Mouse (Mus musculus) kidney, postnatal 0 days (tissue): Measurements from ENCODE around the gene Grip1. TPM values are rescaled to one million over a fixed set of nuclear protein-coding genes. Genes with fewer than 3 reads are reported as not detected.

Source experiments
- ATAC-seq: fragments of 200-750 bp; cut with Nextera tagmentation; replicated peaks from 2 replicates; pipeline ENCODE4 v1.8.0; 2017; ENCODE audit warnings: low read depth, moderate number of reproducible peaks, moderate TSS enrichment, moderate library complexity; ENCODE audit not compliant: low FRiP score
- DNase-seq: peaks from one replicate; pipeline ENCODE4 v3.0.0-alpha.2; 2016; ENCODE audit warnings: low spot score
- H3K27ac ChIP-seq: fragments of 300-500 bp; sonication (generic); 2 replicates; pipeline ENCODE4 v1.5.1; 2014; ENCODE audit warnings: mild to moderate bottlenecking
- H3K27me3 ChIP-seq: fragments of 300-500 bp; sonication (generic); 2 replicates; pipeline ENCODE4 v1.6.1; 2014; ENCODE audit warnings: low read length, mixed read lengths; ENCODE audit not compliant: insufficient read depth
- H3K36me3 ChIP-seq: fragments of 300-500 bp; sonication (generic); 2 replicates; pipeline ENCODE4 v1.6.1; 2014; ENCODE audit warnings: low read length, mixed read lengths; ENCODE audit not compliant: insufficient read depth
- H3K4me1 ChIP-seq: fragments of 300-500 bp; sonication (generic); replicated peaks from 2 replicates; pipeline ENCODE4 v1.6.1; 2014; ENCODE audit warnings: antibody characterized with exemption, low read length, mixed read lengths; ENCODE audit not compliant: insufficient read depth
- H3K4me2 ChIP-seq: fragments of 300-500 bp; sonication (generic); 2 replicates; pipeline ENCODE4 v1.6.1; 2014; ENCODE audit warnings: mild to moderate bottlenecking, low read length, moderate library complexity, mixed read lengths
- H3K4me3 ChIP-seq: fragments of 300-500 bp; sonication (generic); replicated peaks from 2 replicates; pipeline ENCODE4 v1.5.1; 2014; ENCODE audit warnings: low read depth, low read length
- H3K9ac ChIP-seq: fragments of 300-500 bp; sonication (generic); 2 replicates; pipeline ENCODE4 v1.6.1; 2014; ENCODE audit warnings: low read depth, low read length
- H3K9me3 ChIP-seq: fragments of 300-500 bp; sonication (generic); replicated peaks from 2 replicates; pipeline ENCODE4 v1.6.1; 2016; ENCODE audit warnings: low read length, inconsistent platforms, mixed read lengths
- CTCF ChIP-seq: IDR thresholded peaks from 2 replicates; pipeline ENCODE4 v1.5.1; 2016; ENCODE audit warnings: antibody characterized with exemption, low read depth, mild to moderate bottlenecking, moderate library complexity
- WGBS: fragments of 180-500 bp; shearing (Covaris S2); extraction: QIAGEN DNeasy Blood & Tissue Kit; methylation state at CpG from one replicate; pipeline ENCODE4 v1.1.7; 2014; 5-methylcytosine and 5-hydroxymethylcytosine counted together
- polyA plus RNA-seq: library from polyadenylated mRNA; unstranded; fragments of >200 nt; fragmentation: Nextera tagmentation; extraction: Ambion mirVana; gene quantifications from 2 replicates; pipeline ENCODE4 v1.2.1, GENCODE M21; 2015

Grip1 gene
- polyA plus RNA-seq, 1 experiment from 2014 or later = 3.1 TPM

DNA sequence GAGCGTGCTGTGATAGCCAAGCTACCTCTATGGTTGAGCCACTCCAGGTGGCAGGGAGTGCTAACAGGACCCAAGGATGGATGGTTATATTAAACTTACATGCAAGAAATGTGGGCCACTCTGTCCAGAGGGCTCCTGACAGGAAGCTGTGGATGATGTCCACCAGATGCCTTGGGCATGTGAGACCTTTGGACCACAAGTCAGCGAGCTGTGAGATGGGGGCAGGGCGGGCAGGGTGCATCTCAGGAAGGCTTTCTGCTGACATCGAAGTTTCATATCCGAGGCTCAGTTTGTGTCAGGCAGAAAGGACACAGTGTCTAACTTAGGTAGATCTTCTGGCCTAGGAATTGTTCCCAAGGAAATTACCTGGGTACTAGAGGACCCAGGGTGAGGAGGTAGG is 362.4 kb downstream of the Grip1 start:
- Histone ChIP-seq H3K9ac (no peak overlapping the region), H3K4me1 (no peaks in the 10 kb centered on the region), H3K27ac (peak overlapping the region; percentile 71), H3K36me3 (no peaks in the 10 kb centered on the region), H3K4me3 (no peak overlapping the region), H3K27me3 (no peaks in the 10 kb centered on the region), H3K9me3 (no peaks in the 10 kb centered on the region), H3K4me2 (no peak overlapping the region)
- 64% methylated on average over 5 of the region's 5 CpGs for WGBS
- peak; percentile 88 for ATAC-seq
- DNase-seq = no peak
- TF ChIP-seq CTCF = no peak

DNA sequence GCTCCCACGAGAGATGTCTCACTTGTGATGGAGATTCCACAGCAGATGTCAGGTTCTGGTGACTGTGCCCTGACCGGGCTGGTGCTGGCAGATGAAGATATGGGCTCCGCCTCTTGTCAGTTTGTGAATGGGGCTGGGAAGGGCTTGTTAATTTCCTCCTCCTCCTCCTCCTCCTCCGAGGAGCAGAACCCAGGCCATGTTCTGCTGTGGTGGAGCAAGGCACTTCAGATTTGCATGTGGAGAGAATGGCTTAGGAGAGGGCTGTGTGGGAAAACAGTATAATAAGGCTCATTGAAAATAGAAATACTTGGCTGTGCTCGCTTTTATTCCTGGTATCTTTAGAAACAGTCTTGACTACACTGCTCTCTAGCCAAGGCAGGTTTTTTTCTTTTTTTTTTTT is 364.8 kb downstream of the Grip1 start:
- Histone ChIP-seq H3K4me1 (no peaks in the 10 kb centered on the region), H3K9me3 (no peaks in the 10 kb centered on the region), H3K36me3 (no peaks in the 10 kb centered on the region), H3K4me2 (no peak overlapping the region), H3K9ac (no peak overlapping the region), H3K27me3 (no peaks in the 10 kb centered on the region), H3K4me3 (no peak overlapping the region), H3K27ac (no peak overlapping the region)
- TF ChIP-seq CTCF = no peak
- ATAC-seq = no peak
- no peak for DNase-seq
- 63% methylated on average over 5 of the region's 5 CpGs for WGBS

DNA sequence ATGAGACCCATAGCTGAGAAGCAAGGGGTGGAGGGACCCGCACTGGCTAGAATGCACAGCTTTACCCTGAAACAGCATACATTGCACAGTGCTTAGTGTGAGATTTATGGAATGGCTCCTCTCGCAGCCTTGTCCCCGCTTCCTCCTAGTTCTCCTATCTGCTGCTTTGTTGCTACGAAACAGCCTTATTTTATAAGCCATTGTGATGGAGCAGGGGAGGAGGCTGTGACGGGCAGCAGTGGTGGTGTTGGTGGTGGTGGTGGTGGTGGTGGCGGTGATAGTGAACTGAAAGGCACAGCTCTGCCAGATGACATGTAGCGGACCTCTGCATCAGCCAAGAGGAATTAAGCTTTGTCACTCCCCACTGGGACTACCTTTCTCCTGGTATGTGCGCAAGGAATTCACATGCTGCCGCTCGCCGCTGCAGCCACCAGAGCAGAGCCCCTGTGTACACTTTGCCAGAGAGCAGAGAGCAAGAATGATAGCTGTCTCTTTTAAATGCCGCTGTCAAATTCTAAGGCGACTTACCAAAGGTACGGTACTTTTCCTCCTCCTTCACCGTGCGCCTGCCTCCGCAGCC is 365.6 kb downstream of the Grip1 start:
- Histone ChIP-seq H3K4me3 (0 out of 2 replicates have a peak overlapping the region, but pooled peaks have one; percentile 11), H3K27ac (no peak overlapping the region), H3K27me3 (no peaks in the 10 kb centered on the region), H3K4me2 (peak overlapping the region; percentile 42), H3K36me3 (no peaks in the 10 kb centered on the region), H3K9ac (no peak overlapping the region), H3K4me1 (no peaks in the 10 kb centered on the region), H3K9me3 (no peaks in the 10 kb centered on the region)
- 32% methylated on average over 17 of the region's 17 CpGs for WGBS
- no peak for ATAC-seq
- no peak for DNase-seq
- TF ChIP-seq CTCF = no peak

DNA sequence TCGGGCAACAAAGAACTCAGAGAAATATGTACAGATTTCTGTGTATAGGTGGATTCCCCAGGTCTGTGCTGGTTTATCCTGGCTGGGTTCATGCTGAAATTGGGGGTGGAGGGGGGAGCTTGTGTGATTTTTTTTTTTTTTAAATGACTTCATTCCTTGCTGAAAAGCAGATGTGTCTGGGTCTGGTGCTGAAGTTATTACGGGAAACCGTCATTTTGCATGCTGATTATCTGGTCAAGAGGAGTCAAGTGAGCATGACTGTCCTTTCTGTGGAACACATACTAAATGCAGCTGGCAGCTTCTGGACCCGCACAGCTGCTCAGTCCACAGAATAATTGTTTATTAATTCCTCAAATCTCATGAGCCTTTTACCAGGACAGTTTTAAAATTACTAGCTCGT is 366.1 kb downstream of the Grip1 start:
- TF ChIP-seq CTCF = no peak
- 36% methylated on average over 5 of the region's 5 CpGs for WGBS
- no peaks in the 10 kb centered on the region for H3K9me3 ChIP-seq
- H3K27me3 ChIP-seq = no peaks in the 10 kb centered on the region
- no peaks in the 10 kb centered on the region for H3K36me3 ChIP-seq
- 0 out of 2 replicates have a peak overlapping the region, but pooled peaks have one; percentile 11 for H3K4me3 ChIP-seq
- H3K27ac ChIP-seq = no peak overlapping the region
- H3K4me2 ChIP-seq = peak overlapping the region; percentile 42
- H3K4me1 ChIP-seq = no peaks in the 10 kb centered on the region
- DNase-seq (no peak), ATAC-seq (no peak)
- no peak overlapping the region for H3K9ac ChIP-seq

DNA sequence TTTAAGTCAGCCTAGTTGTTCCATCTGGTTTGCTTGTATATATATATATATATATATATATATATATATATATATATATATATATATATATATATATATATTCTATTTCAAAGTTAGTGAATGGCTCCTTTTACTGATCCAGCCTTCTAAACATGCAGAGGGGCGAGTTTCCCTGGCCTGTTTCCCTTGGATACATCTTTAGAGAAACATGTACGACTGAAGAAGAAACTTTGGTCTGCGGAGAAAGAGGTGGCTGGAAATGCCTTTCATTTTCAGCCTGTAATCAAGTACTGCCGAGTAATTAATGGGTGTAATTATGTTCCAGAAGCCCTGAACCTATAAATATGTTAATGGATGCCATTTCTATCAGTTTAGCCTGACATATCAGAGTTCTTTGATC is 366.8 kb downstream of the Grip1 start:
- no peak for TF ChIP-seq CTCF
- WGBS = 60% methylated on average over 4 of the region's 4 CpGs
- Histone ChIP-seq H3K9me3 (no peaks in the 10 kb centered on the region), H3K36me3 (no peaks in the 10 kb centered on the region), H3K4me1 (no peaks in the 10 kb centered on the region), H3K27ac (no peak overlapping the region), H3K9ac (no peak overlapping the region), H3K27me3 (no peaks in the 10 kb centered on the region), H3K4me3 (no peak overlapping the region), H3K4me2 (no peak overlapping the region)
- DNase-seq (no peak), ATAC-seq (no peak)

DNA sequence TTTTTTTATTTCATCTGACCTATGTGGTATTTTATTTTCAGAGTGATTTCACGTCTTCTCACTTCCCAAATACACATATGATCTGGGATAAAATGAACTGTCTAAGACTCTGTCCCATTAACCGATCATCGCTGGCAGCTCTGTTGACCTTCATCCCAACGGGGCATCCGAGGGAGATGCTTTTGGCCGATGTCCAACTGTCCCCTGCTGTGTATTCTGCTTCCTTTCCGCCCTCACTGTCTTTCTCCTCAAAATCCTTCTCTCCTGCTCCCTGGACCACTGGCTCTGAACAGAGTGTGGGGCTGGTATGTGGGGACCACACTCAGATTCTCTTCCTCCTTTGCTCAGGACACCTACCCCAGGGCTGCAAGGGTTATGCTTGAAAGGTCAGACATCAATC is 370.1 kb downstream of the Grip1 start:
- H3K27me3 ChIP-seq = no peaks in the 10 kb centered on the region
- H3K9me3 ChIP-seq = no peaks in the 10 kb centered on the region
- no peaks in the 10 kb centered on the region for H3K4me1 ChIP-seq
- H3K36me3 ChIP-seq = no peaks in the 10 kb centered on the region
- DNase-seq = no peak
- ATAC-seq = no peak
- H3K4me3 ChIP-seq = no peak overlapping the region
- no peak overlapping the region for H3K4me2 ChIP-seq
- no peak for TF ChIP-seq CTCF
- H3K9ac ChIP-seq = no peak overlapping the region
- WGBS = 26% methylated on average over 7 of the region's 7 CpGs
- H3K27ac ChIP-seq = no peak overlapping the region

DNA sequence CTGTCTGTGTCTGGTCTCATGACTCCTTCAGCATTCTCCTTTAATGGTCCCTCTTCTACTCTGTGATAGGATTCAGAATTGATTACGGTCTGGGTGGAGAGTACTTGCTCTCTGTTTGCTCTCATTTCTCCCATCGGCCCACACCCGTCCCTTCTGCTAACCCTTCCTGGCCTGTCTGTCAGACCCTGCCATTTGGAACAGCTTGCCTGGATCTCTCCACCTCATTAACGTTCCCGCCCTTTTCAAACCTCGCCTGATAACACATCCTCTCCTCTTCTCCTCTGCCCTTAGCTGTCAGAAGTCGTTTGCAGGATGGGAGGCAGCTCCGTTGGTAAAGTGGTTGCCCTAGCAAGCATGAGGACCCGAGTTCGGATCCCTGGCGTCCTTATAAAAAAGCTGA is 370.9 kb downstream of the Grip1 start:
- H3K9me3 ChIP-seq = no peaks in the 10 kb centered on the region
- TF ChIP-seq CTCF = no peak
- DNase-seq = no peak
- no peaks in the 10 kb centered on the region for H3K36me3 ChIP-seq
- no peak overlapping the region for H3K9ac ChIP-seq
- H3K4me3 ChIP-seq = no peak overlapping the region
- no peak for ATAC-seq
- H3K4me2 ChIP-seq = no peak overlapping the region
- H3K4me1 ChIP-seq = no peaks in the 10 kb centered on the region
- 40% methylated on average over 11 of the region's 11 CpGs for WGBS
- H3K27me3 ChIP-seq = no peaks in the 10 kb centered on the region
- H3K27ac ChIP-seq = no peak overlapping the region
